Comparison of ENCODE assay signal across 13 mouse cellular contexts in the genomic region with DNA sequence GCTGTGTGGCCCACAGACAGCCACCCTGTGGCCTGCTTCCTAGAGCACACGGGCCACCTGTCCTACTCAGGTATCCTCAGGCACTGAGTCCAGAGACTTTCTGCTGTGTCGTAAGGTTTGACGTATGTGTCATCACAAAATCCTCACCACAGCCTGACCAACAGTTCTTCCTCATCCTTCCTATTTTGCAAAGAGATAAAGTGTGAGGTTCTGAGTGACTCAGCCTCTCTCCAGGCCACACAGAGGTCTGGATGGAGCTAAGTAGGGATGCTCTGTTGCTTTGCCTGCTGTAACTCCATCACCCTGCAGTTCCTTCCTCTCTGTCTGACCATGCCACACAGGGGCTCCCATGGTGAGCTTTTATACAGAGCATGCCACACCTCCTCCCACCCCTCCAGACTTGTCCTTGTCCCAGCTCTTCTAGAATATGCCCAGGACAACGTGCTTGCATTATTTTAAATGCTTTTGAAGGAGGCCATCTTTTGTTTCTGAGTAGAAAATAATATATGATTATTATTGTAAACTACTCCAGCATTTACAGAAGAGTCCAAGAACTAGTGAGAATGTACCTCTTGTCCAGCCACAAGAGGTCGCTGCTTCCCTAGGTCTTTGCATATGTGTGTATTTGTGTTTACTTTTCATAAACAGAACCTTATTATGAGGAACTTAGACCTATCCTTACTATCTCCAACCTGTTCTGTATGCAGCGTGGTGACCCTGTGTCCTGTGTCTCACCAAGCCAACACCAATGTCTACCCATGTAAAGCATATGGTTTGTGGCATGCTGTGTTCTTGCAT. TPM values are rescaled to one million over a fixed set of nuclear protein-coding genes. Genes with fewer than 3 reads are reported as not detected.
A peak's percentile ranks its signal among the peaks of the same experiment; 100 is the strongest.
DNase-seq lines count a peak whose midpoint lies in the region; ATAC-seq and TF ChIP-seq lines count a peak whose summit lies in the region.
"Had no signal": no experiment of that assay in that cellular context is flagged by ENCODE, and none has a peak within 500 bp of the region (broad histone marks: within the 10 kb centered on the region; RNA-seq: fewer than 3 reads in every experiment).

No protein-coding gene starts in this region.

- ATAC-seq in CD4-positive, CD25-positive, alpha-beta regulatory T cell, adult 4 months, result no peak
- peak; percentile 89 for ATAC-seq in granulocyte monocyte progenitor cell, adult 5-6 weeks (replicated peaks; ENCODE audit: poor library complexity, severe bottlenecking)
- ATAC-seq in hindbrain, embryonic 11.5 days (ENCODE audit: low FRiP score), result no peak
- ATAC-seq: forebrain, embryonic 16.5 days; intestine, embryonic 15.5 days had no signal

- H3K36me3 ChIP-seq in E14TG2a.4 (ENCODE audit: insufficient read depth, low read length), result no peaks in the 10 kb centered on the region
- H3K36me3 ChIP-seq in hindbrain, embryonic 11.5 days (ENCODE audit: control insufficient read depth, insufficient read depth, low read length), result no peaks in the 10 kb centered on the region
- H3K36me3 ChIP-seq: intestine, embryonic 15.5 days; neural tube, embryonic 13.5 days had no signal

- no peaks in the 10 kb centered on the region for H3K9me3 ChIP-seq in E14TG2a.4 (ENCODE audit: low read length)
- no peaks in the 10 kb centered on the region for H3K9me3 ChIP-seq in hindbrain, embryonic 11.5 days (ENCODE audit: control insufficient read depth, low read length)
- H3K9me3 ChIP-seq: intestine, embryonic 15.5 days; limb, embryonic 13.5 days; neural tube, embryonic 13.5 days had no signal

- H3K4me1 ChIP-seq in E14TG2a.4 (replicated peaks; ENCODE audit: low read depth, low read length), result no peaks in the 10 kb centered on the region
- no peaks in the 10 kb centered on the region for H3K4me1 ChIP-seq in hindbrain, embryonic 11.5 days (replicated peaks; ENCODE audit: control insufficient read depth, insufficient read depth, low read length)
- H3K4me1 ChIP-seq: intestine, embryonic 15.5 days; limb, embryonic 13.5 days; neural tube, embryonic 13.5 days had no signal

- TF ChIP-seq CTCF in E14TG2a.4 (conservative IDR thresholded peaks at IDR 0.05; ENCODE audit: low read length), result peak; percentile 38

- WGBS in hindbrain, embryonic 11.5 days, result 65% methylated on average over 6 of the region's 6 CpGs

- no peak overlapping the region for H3K4me2 ChIP-seq in hindbrain, embryonic 11.5 days (replicated peaks; ENCODE audit: low read depth, low read length)
- H3K4me2 ChIP-seq: intestine, embryonic 15.5 days; limb, embryonic 13.5 days; neural tube, embryonic 13.5 days had no signal

- peak; percentile 14 for DNase-seq in CD4-positive, CD25-positive, alpha-beta regulatory T cell, adult 2 months (ENCODE audit: low read depth, low spot score)
- peak; percentile 42 for DNase-seq in kidney, postnatal 10 days
- no peak for DNase-seq in kidney, adult 8-10 months
- no peak for DNase-seq in T-cell, adult 2 months (ENCODE audit: low spot score)
- no peak for DNase-seq in hindbrain, embryonic 11.5 days (ENCODE audit: low spot score)
- DNase-seq: cerebellum, adult 11 months had no signal

- H3K27me3 ChIP-seq in E14TG2a.4 (ENCODE audit: insufficient read depth, low read length), result no peaks in the 10 kb centered on the region
- no peaks in the 10 kb centered on the region for H3K27me3 ChIP-seq in hindbrain, embryonic 11.5 days (ENCODE audit: control insufficient read depth, insufficient read depth, low read length)
- H3K27me3 ChIP-seq: intestine, embryonic 15.5 days; limb, embryonic 13.5 days; neural tube, embryonic 13.5 days had no signal

- H3K9ac ChIP-seq in hindbrain, embryonic 11.5 days (ENCODE audit: low read depth, low read length), result no peak overlapping the region
- H3K9ac ChIP-seq: intestine, embryonic 15.5 days; limb, embryonic 13.5 days; neural tube, embryonic 13.5 days had no signal

- H3K27ac ChIP-seq in hindbrain, embryonic 11.5 days (ENCODE audit: low read depth, low read length), result no peak overlapping the region
- H3K27ac ChIP-seq: intestine, embryonic 15.5 days; limb, embryonic 13.5 days; neural tube, embryonic 13.5 days had no signal

- no peak overlapping the region for H3K4me3 ChIP-seq in E14TG2a.4 (replicated peaks; ENCODE audit: low read length)
- no peak overlapping the region for H3K4me3 ChIP-seq in hindbrain, embryonic 11.5 days (ENCODE audit: low read depth, low read length)
- H3K4me3 ChIP-seq: intestine, embryonic 15.5 days; limb, embryonic 13.5 days; neural tube, embryonic 13.5 days had no signal

RNA-seq across cellular contexts. Expression of gene Alox5, which starts 43.3 kb away (rescaled TPM):
- polyA plus RNA-seq in CD4-positive, CD25-positive, alpha-beta regulatory T cell, adult 4 months (2017; shearing (Covaris generic)), result not detected
- total RNA-seq in granulocyte monocyte progenitor cell, adult 5-6 weeks (2014; fragmentation: Nextera tagmentation), result 6.6 and 13.3 TPM in 2 replicates
- 6.2 and 15.6 TPM in 2 replicates for total RNA-seq in granulocyte monocyte progenitor cell, adult 5-6 weeks (2017)
- 0.82 and 0.86 TPM in 2 replicates for polyA plus RNA-seq in hindbrain, embryonic 11.5 days (2014; fragmentation: Nextera tagmentation; extraction: Ambion mirVana)

Comparison
In these comparisons a context has a peak if more than half of its experiments do, and no peak if none do; other contexts are left out.
1. DNase-seq: peak in CD4-positive, CD25-positive, alpha-beta regulatory T cell, adult 2 months (single experiment) and kidney, postnatal 10 days (single experiment); none in kidney, adult 8-10 months (0 of 2), T-cell, adult 2 months (single experiment) and hindbrain, embryonic 11.5 days (single experiment).